Mouse (Mus musculus) ES-Bruce4 (cell line): ENCODE measurements around the gene Krtap1-3.
"Not testable (repeated sequence)": the region's sequence is repeated elsewhere in the genome, so short reads cannot be mapped to it uniquely, and the experiment has no call there.

Source experiments
- CTCF ChIP-seq: IDR thresholded peaks from one replicate; pipeline ENCODE4 v1.8.1; 2011; ENCODE audit warnings: low read depth, low read length
- POLR2A ChIP-seq: IDR thresholded peaks from one replicate; pipeline ENCODE4 v1.8.1; 2011; ENCODE audit warnings: low read length; ENCODE audit not compliant: insufficient read depth

DNA sequence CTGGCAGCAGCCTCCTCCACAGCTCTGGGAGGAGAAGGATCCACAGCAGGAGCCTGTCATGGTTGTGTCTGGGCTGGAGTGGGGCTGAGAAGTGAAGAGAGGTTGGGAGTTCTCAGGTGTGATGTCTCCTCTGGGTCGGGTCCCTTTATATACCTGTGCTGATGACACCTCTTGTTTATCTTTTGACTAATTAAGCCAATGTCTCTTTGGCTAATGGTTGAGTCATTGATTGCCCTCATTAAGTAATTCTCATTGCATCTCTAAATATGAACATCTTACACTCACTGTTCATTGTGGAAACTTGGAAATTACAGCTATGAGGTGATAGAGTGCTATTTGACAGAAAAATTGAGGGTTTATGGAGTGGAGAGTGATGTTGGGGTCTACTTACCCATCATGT is 12.1 kb upstream of the Krtap1-3 start, which contains the start of gene Gm11938:
- not testable (repeated sequence) for TF ChIP-seq POLR2A, CTCF
